Mouse (Mus musculus): ENCODE results near the gene Hint2.
A peak's percentile ranks its signal among the peaks of the same experiment; 100 is the strongest.

Gene Hint2

GRCm38 (mm10) chr4:43656339-43657109 is at the start of gene Hint2:
Hint2 (minus strand) TSS chr4:43656466.
- peak; percentile 95 to 96 for DNase-seq (ENCODE audit: low spot score in 2 of 2)

- DNase-seq (ENCODE audit: low spot score in 2 of 2): no peak
Measured at GRCm38 (mm10) chr4:43705991-43706390, 49.7 kb upstream of the Hint2 start.

- no peak for DNase-seq (ENCODE audit: low spot score in 2 of 2)
Measured at GRCm38 (mm10) chr4:43703851-43704250, 47.6 kb upstream of the Hint2 start.

- DNase-seq (ENCODE audit: low spot score in 2 of 2): no peak
Measured at GRCm38 (mm10) chr4:43703439-43703838, 47.2 kb upstream of the Hint2 start.

- DNase-seq (ENCODE audit: low spot score in 2 of 2): no peak
Measured at GRCm38 (mm10) chr4:43700707-43701106, 44.4 kb upstream of the Hint2 start, which contains the start of gene Olfr70. Olfr70 (minus strand) TSS chr4:43700807.

GRCm38 (mm10) chr4:43696561-43696960 is 40.3 kb upstream of the Hint2 start:
- no peak for DNase-seq (ENCODE audit: low spot score in 2 of 2)

GRCm38 (mm10) chr4:43695249-43695671 is 39.0 kb upstream of the Hint2 start:
- no peak for DNase-seq (ENCODE audit: low spot score in 2 of 2)

GRCm38 (mm10) chr4:43694439-43695248 is 38.4 kb upstream of the Hint2 start:
- DNase-seq (ENCODE audit: low spot score in 2 of 2): no peak

- no peak for DNase-seq (ENCODE audit: low spot score in 2 of 2)
Measured at GRCm38 (mm10) chr4:43693806-43694241, 37.6 kb upstream of the Hint2 start.

- peak in 1 of 2 experiments; percentile 31 for DNase-seq (ENCODE audit: low spot score in 2 of 2)
Measured at GRCm38 (mm10) chr4:43691026-43691425, 34.8 kb upstream of the Hint2 start.

GRCm38 (mm10) chr4:43690021-43690420 is 33.8 kb upstream of the Hint2 start:
- DNase-seq (ENCODE audit: low spot score in 2 of 2): no peak

- no peak for DNase-seq (ENCODE audit: low spot score in 2 of 2)
Measured at GRCm38 (mm10) chr4:43679416-43680043, 23.3 kb upstream of the Hint2 start.

GRCm38 (mm10) chr4:43678541-43678940 is 22.3 kb upstream of the Hint2 start:
- no peak for DNase-seq (ENCODE audit: low spot score in 2 of 2)

GRCm38 (mm10) chr4:43675608-43676007 is 19.3 kb upstream of the Hint2 start:
- no peak for DNase-seq (ENCODE audit: low spot score in 2 of 2)

- no peak for DNase-seq (ENCODE audit: low spot score in 2 of 2)
Measured at GRCm38 (mm10) chr4:43674974-43675373, 18.7 kb upstream of the Hint2 start.

- DNase-seq (ENCODE audit: low spot score in 2 of 2): no peak
Measured at GRCm38 (mm10) chr4:43673703-43674102, 17.4 kb upstream of the Hint2 start.

GRCm38 (mm10) chr4:43672070-43672469 is 15.8 kb upstream of the Hint2 start:
- DNase-seq (ENCODE audit: low spot score in 2 of 2): peak in 1 of 2 experiments; percentile 90

GRCm38 (mm10) chr4:43669428-43669794 is 13.1 kb upstream of the Hint2 start:
- no peak for DNase-seq (ENCODE audit: low spot score in 2 of 2)

GRCm38 (mm10) chr4:43668782-43669427 is 12.6 kb upstream of the Hint2 start, which contains the start of the genes Tmem8b and Fam221b:
Tmem8b (plus strand) TSS chr4:43668971.
Fam221b (minus strand) TSS chr4:43669145.
- DNase-seq (ENCODE audit: low spot score in 2 of 2): peak; percentile 75 to 90

GRCm38 (mm10) chr4:43666412-43666811 is 10.1 kb upstream of the Hint2 start:
- DNase-seq (ENCODE audit: low spot score in 2 of 2): no peak

- peak in 1 of 2 experiments; percentile 26 for DNase-seq (ENCODE audit: low spot score in 2 of 2)
Measured at GRCm38 (mm10) chr4:43657146-43657545, 880 bp upstream of the Hint2 start.
